Mouse (Mus musculus) megakaryocyte, embryonic 14.5 days (primary cell): ENCODE results near the gene Ccnl1.

ENCODE experiments used
- FLI1 ChIP-seq: IDR thresholded peaks from 2 replicates; pipeline ENCODE4 v1.6.1; 2012; ENCODE audit warnings: low read length, inconsistent platforms, mixed read lengths
- GATA1 ChIP-seq: IDR thresholded peaks from 3 replicates; pipeline ENCODE4 v1.6.1; 2012; ENCODE audit warnings: mixed read lengths, low read length, inconsistent platforms, borderline replicate concordance

- TF ChIP-seq GATA1 (no peak), FLI1 (no peak)
Observed at GRCm38 (mm10) chr3:65897233-65897993, 60.6 kb downstream of the Ccnl1 start.
